Mouse (Mus musculus) cortical plate, adult 2 months (tissue): ENCODE measurements at regions not wholly inside any gene's neighbourhood (a gene's known extent, or its start where the extent isn't known, plus 50 kb on each side); places are given as distances from the start of the nearest gene placed in this dataset.

ENCODE experiments used
- H3K27ac ChIP-seq: fragments of 200-500 bp; 2 replicates; pipeline ENCODE4 v1.5.1; 2012; ENCODE audit warnings: low read length, control low read depth, inconsistent platforms; ENCODE audit not compliant: insufficient read depth
- H3K4me1 ChIP-seq: fragments of 200-500 bp; 2 replicates; pipeline ENCODE4 v1.6.1; 2011; ENCODE audit warnings: low read length; ENCODE audit not compliant: control insufficient read depth, insufficient read depth
- H3K4me3 ChIP-seq: fragments of 200-500 bp; 2 replicates; pipeline ENCODE4 v1.5.1; 2011; ENCODE audit warnings: mild to moderate bottlenecking, low read length, control low read depth; ENCODE audit not compliant: insufficient read depth
- CTCF ChIP-seq: fragments of 200-500 bp; IDR thresholded peaks from 2 replicates; pipeline ENCODE4 v1.5.1; 2011; ENCODE audit warnings: mild to moderate bottlenecking, control low read depth, low read length; ENCODE audit not compliant: insufficient read depth; ENCODE audit errors: extremely low read depth
- POLR2A ChIP-seq: fragments of 200-500 bp; IDR thresholded peaks from 2 replicates; pipeline ENCODE4 v1.6.1; 2011; ENCODE audit warnings: mild to moderate bottlenecking, low read length, control low read depth; ENCODE audit not compliant: insufficient read depth; ENCODE audit errors: extremely low read depth

DNA sequence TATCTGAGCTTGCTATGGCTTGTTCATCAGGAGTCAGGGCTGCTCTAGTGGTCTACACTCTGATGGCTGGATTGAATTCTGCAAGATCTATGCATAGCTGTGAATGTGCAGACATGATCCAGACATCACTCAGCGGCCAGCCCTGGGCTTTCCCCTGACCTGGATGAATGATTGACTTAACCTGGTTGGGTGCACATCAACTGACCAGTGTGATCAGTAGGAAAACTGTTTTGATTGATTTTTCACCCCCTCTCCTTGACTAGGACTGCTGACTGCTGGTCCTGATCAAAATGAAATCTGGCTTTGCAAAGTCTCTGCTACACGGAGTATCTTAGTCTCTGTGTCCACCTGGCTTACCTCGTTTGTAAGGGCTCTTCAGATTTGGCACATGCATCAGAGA is 123.3 kb downstream of the Trim29 start:
- Histone ChIP-seq H3K4me1 (no peaks in the 10 kb centered on the region), H3K4me3 (no peak overlapping the region), H3K27ac (no peak overlapping the region)
- no peak for TF ChIP-seq POLR2A
- TF ChIP-seq CTCF = no peak

DNA sequence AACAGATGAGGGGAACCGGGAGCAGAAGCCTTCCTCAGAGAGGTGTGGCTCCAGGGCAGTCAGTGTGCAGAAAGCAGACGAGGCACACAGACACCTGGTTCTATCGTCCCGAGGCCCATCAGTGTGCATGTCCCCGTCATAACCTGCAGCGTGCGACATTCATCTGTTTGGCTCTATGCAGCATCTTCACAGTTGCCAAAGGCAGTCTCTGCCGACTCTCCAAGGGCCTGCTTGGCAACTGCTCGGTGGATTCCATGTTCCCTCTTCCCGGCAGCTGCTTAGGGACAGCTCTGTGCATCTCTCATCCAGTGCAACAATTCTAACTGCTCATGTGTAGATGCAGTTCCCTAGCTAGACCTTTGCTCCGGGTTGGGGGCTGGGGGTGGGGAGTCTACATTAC is 127.8 kb downstream of the Trim29 start:
- H3K4me3 ChIP-seq = no peak overlapping the region
- H3K4me1 ChIP-seq = peaks cover 1% of the 10 kb centered on the region; the same call in 1 of the 2 replicates
- no peak overlapping the region for H3K27ac ChIP-seq
- TF ChIP-seq CTCF (no peak), POLR2A (no peak)

DNA sequence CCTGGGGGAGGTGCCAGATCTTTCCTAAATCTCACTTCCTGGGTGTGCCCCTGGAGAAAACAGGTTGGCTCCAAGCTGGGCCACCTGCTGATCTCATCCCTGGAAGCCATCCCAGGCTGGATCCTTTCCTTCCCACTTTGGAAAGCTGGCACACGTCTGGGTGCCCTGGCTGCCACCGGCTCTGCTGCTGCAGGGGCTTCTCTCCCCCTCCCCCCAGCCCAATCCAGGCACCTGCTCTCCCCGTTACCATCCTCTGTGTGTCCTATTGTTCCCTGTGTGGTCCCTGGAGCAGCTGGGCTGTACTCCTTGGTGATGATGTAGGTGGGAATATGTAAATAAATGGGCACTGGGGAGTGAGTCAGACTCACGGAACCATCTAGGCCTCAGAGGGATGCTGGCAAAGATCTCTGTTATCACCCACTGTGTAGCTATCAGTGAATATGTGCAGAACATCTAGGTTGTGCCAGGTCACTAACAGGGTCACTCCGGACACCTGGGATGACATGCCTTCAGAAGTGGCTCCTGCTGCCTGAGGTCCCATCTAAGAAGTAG is 130.4 kb downstream of the Trim29 start:
- Histone ChIP-seq H3K4me1 (peaks cover 1% of the 10 kb centered on the region; the same call in 1 of the 2 replicates), H3K4me3 (no peak overlapping the region), H3K27ac (no peak overlapping the region)
- no peak for TF ChIP-seq CTCF
- TF ChIP-seq POLR2A = no peak

DNA sequence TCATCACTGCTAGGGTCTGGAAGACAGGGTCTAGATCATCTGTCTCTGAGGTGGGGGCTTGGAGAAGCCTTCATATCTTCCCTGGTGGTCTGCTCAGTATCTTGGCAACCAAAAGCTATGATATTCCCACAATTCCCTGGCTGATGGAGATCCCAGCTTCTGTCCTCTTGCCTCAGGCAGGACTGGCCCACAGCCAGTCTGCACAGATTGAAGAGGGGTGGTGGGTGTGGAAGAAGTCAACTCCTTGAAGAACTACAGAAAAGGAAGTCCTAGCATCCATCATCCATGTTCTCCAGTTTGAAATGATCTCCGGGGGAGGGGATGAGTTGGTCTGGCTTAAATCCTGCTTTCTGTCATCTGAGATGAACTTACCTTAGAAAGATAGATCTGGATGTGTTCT is 134.8 kb downstream of the Trim29 start:
- Histone ChIP-seq H3K4me1 (peaks cover 1% of the 10 kb centered on the region), H3K27ac (no peak overlapping the region), H3K4me3 (no peak overlapping the region)
- TF ChIP-seq POLR2A (no peak), CTCF (no peak)

GRCm38 (mm10) chr9:43447372-43447771 is 136.7 kb downstream of the Trim29 start:
- H3K4me3 ChIP-seq = no peak overlapping the region
- no peak overlapping the region for H3K27ac ChIP-seq
- TF ChIP-seq POLR2A = no peak
- no peak for TF ChIP-seq CTCF
- H3K4me1 ChIP-seq = no peaks in the 10 kb centered on the region; the same call in 1 of the 2 replicates

DNA sequence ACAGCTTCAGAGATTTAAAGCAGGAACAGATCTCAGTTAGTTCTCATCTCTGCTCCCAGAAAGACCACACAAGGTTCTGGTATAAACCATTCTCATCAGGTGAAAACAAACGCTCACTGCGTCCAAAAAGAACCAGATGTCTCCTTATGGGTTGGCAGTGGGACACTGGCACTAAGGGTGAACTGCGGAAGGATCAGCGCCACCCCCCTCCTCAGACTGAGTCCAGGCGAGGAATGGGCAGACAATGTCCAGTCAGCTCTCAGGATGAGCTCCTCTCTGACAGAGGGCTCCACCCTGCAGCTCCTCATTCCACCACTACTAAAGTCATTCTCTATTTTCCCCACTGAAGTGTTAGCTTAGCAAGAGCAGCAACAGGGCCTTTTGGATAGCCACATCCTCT is 138.3 kb downstream of the Trim29 start:
- no peaks in the 10 kb centered on the region; the same call in 1 of the 2 replicates for H3K4me1 ChIP-seq
- H3K27ac ChIP-seq = no peak overlapping the region
- no peak overlapping the region for H3K4me3 ChIP-seq
- TF ChIP-seq CTCF = no peak
- TF ChIP-seq POLR2A = no peak

GRCm38 (mm10) chr9:43453953-43454582 is 143.4 kb downstream of the Trim29 start:
- TF ChIP-seq CTCF = no peak
- Histone ChIP-seq H3K4me1 (peaks cover 3% of the 10 kb centered on the region; the same call in 1 of the 2 replicates), H3K27ac (no peak overlapping the region), H3K4me3 (no peak overlapping the region)

DNA sequence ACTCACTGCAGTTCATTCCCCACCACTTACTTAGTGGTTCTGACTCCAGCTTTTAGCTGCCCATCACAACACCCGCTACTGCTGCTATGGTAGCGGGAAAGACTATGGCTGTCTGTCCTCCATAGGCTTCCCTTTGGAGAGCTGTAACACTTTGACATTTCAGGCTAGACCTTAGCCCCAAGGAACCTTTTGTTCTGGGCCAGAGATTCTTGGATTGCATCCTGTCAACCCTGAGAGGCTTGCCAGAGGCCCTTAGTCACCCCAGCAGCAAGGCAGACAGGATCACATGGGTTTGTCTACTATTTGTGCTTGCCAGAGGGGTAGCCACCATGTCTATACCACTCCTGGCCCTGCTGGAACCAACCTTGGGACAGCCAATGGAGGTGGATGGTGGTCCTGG is 147.1 kb downstream of the Trim29 start:
- no peak for TF ChIP-seq CTCF
- TF ChIP-seq POLR2A = no peak
- H3K4me1 ChIP-seq = peaks cover 3% of the 10 kb centered on the region; the same call in 1 of the 2 replicates

GRCm38 (mm10) chr9:43461131-43461530 is 150.5 kb downstream of the Trim29 start:
- TF ChIP-seq POLR2A (no peak), CTCF (no peak)
- Histone ChIP-seq H3K27ac (no peak overlapping the region), H3K4me3 (no peak overlapping the region), H3K4me1 (no peaks in the 10 kb centered on the region)

More for the DNA sequence above, 147.1 kb downstream of the Trim29 start:
- H3K4me3 ChIP-seq = no peak overlapping the region
- no peak overlapping the region for H3K27ac ChIP-seq

DNA sequence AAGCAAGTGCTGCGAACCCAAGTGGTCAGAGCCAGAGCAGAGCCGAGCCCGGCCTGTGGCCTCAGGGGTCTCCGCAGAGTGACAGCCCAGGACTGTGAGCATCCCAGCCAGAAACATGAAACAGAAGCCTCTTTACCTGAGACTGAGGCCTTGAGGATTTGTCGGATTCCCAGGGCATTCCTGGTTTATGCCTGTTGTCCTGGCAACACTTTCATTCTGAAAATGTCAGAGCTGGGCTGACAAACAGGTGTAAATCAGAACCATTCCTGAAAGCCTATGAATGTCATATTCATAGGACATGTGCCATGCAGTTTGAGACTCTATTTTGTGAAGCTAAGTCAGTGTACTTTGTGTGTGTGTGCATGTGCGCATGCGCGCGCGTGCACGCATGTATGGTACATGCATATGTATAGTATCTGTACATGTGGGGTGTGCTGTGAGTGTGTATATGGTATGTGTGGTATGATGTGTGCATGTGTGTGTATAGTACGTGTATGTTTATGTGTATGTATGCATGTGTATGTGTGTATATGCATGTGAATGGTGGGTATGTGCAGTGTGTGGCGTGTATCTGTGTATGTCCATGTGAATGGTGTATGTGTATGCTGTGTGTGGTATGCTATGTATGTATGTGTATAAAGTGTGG is 152.9 kb downstream of the Trim29 start:
- no peak overlapping the region for H3K4me3 ChIP-seq
- H3K27ac ChIP-seq = no peak overlapping the region
- H3K4me1 ChIP-seq = no peaks in the 10 kb centered on the region
- TF ChIP-seq POLR2A = no peak
- TF ChIP-seq CTCF = no peak

- TF ChIP-seq POLR2A = no peak
- TF ChIP-seq CTCF = no peak
- H3K4me3 ChIP-seq = no peak overlapping the region
- no peak overlapping the region for H3K27ac ChIP-seq
These were observed 154.5 kb downstream of the Trim29 start for GRCm38 (mm10) chr9:43465129-43465528.

More at GRCm38 (mm10) chr9:43465129-43465528, 154.5 kb downstream of the Trim29 start:
- H3K4me1 ChIP-seq = no peaks in the 10 kb centered on the region
